Mouse (Mus musculus): ENCODE results near the gene Lancl1. TPM values are rescaled to one million over a fixed set of nuclear protein-coding genes. Genes with fewer than 3 reads are reported as not detected.

Lancl1 gene
- polyA plus RNA-seq, 1 experiment, result 52.2 TPM

DNA sequence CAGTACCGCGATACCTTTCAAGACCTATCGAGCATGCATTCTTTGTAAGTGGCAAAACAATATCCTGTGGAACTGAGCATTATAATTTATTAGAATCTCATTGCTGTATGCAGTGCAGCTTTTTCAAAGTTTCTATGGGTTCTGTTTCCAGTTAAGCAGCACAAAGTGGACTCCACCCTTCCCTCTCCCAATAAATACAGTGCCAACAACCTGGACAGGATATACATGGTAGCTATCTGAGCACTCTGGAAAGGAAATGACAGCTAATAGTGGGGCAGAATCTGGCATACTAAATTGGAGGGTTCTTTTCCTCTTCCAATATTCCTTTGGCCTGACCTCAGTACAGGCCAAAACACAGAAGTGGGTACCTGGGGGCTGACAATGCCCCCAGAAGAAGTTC, 28.2 kb downstream of the Lancl1 start:
- no peak for TF ChIP-seq POLR2A (IDR thresholded peaks at IDR 0.05; ENCODE audit: insufficient read depth, low read length)
- TF ChIP-seq EP300 (IDR thresholded peaks at IDR 0.05; ENCODE audit: insufficient read depth, low read depth, low read length), result no peak
- Histone ChIP-seq H3K4me1 (ENCODE audit: control insufficient read depth, insufficient read depth, low read length) (no peaks in the 10 kb centered on the region), H3K4me3 (ENCODE audit: low read depth, low read length) (no peak overlapping the region), H3K36me3 (ENCODE audit: control insufficient read depth, insufficient read depth, low read length, poor library complexity, severe bottlenecking) (no peaks in the 10 kb centered on the region), H3K9ac (ENCODE audit: low read depth, poor library complexity, severe bottlenecking) (no peak overlapping the region), H3K27me3 (ENCODE audit: control insufficient read depth, insufficient read depth, low read length, poor library complexity, severe bottlenecking) (no peaks in the 10 kb centered on the region), H3K27ac (ENCODE audit: insufficient read depth, low read length) (no peak overlapping the region), H3K9me3 (replicated peaks; ENCODE audit: control insufficient read depth, insufficient read depth, low read length, poor library complexity, severe bottlenecking) (no peaks in the 10 kb centered on the region)

GRCm38 (mm10) chr1:67003699-67004098, 35.0 kb downstream of the Lancl1 start:
- Histone ChIP-seq H3K4me1 (ENCODE audit: control insufficient read depth, insufficient read depth, low read length) (no peaks in the 10 kb centered on the region), H3K4me3 (ENCODE audit: low read depth, low read length) (no peak overlapping the region), H3K9ac (ENCODE audit: low read depth, poor library complexity, severe bottlenecking) (no peak overlapping the region), H3K9me3 (replicated peaks; ENCODE audit: control insufficient read depth, insufficient read depth, low read length, poor library complexity, severe bottlenecking) (peaks cover 3% of the 10 kb centered on the region; the same call in 1 of the 2 replicates), H3K27ac (ENCODE audit: insufficient read depth, low read length) (no peak overlapping the region), H3K36me3 (ENCODE audit: control insufficient read depth, insufficient read depth, low read length, poor library complexity, severe bottlenecking) (0 out of 2 replicates have a peak, but pooled peaks cover 9% of the 10 kb centered on the region), H3K27me3 (ENCODE audit: control insufficient read depth, insufficient read depth, low read length, poor library complexity, severe bottlenecking) (no peaks in the 10 kb centered on the region)
- TF ChIP-seq CTCF (IDR thresholded peaks at IDR 0.05; ENCODE audit: low read depth, low read length), result no peak
- no peak for TF ChIP-seq POLR2A (IDR thresholded peaks at IDR 0.05; ENCODE audit: insufficient read depth, low read length)
- TF ChIP-seq EP300 (IDR thresholded peaks at IDR 0.05; ENCODE audit: insufficient read depth, low read depth, low read length), result no peak

GRCm38 (mm10) chr1:67002226-67002625, 36.4 kb downstream of the Lancl1 start:
- Histone ChIP-seq H3K4me3 (ENCODE audit: low read depth, low read length) (no peak overlapping the region), H3K4me1 (ENCODE audit: control insufficient read depth, insufficient read depth, low read length) (no peaks in the 10 kb centered on the region), H3K27me3 (ENCODE audit: control insufficient read depth, insufficient read depth, low read length, poor library complexity, severe bottlenecking) (no peaks in the 10 kb centered on the region), H3K27ac (ENCODE audit: insufficient read depth, low read length) (no peak overlapping the region), H3K9me3 (replicated peaks; ENCODE audit: control insufficient read depth, insufficient read depth, low read length, poor library complexity, severe bottlenecking) (peaks cover 11% of the 10 kb centered on the region), H3K9ac (ENCODE audit: low read depth, poor library complexity, severe bottlenecking) (no peak overlapping the region), H3K36me3 (ENCODE audit: control insufficient read depth, insufficient read depth, low read length, poor library complexity, severe bottlenecking) (0 out of 2 replicates have a peak, but pooled peaks cover 9% of the 10 kb centered on the region)
- TF ChIP-seq CTCF (IDR thresholded peaks at IDR 0.05; ENCODE audit: low read depth, low read length) (no peak), EP300 (IDR thresholded peaks at IDR 0.05; ENCODE audit: insufficient read depth, low read depth, low read length) (no peak), POLR2A (IDR thresholded peaks at IDR 0.05; ENCODE audit: insufficient read depth, low read length) (no peak)

- no peak overlapping the region for H3K9ac ChIP-seq (ENCODE audit: low read depth, poor library complexity, severe bottlenecking)
- H3K4me3 ChIP-seq (ENCODE audit: low read depth, low read length), result no peak overlapping the region
- peaks cover 11% of the 10 kb centered on the region for H3K9me3 ChIP-seq (replicated peaks; ENCODE audit: control insufficient read depth, insufficient read depth, low read length, poor library complexity, severe bottlenecking)
- H3K36me3 ChIP-seq (ENCODE audit: control insufficient read depth, insufficient read depth, low read length, poor library complexity, severe bottlenecking), result 0 out of 2 replicates have a peak, but pooled peaks cover 9% of the 10 kb centered on the region
- H3K4me1 ChIP-seq (ENCODE audit: control insufficient read depth, insufficient read depth, low read length), result no peaks in the 10 kb centered on the region
- no peaks in the 10 kb centered on the region for H3K27me3 ChIP-seq (ENCODE audit: control insufficient read depth, insufficient read depth, low read length, poor library complexity, severe bottlenecking)
- no peak overlapping the region for H3K27ac ChIP-seq (ENCODE audit: insufficient read depth, low read length)
- no peak for TF ChIP-seq CTCF (IDR thresholded peaks at IDR 0.05; ENCODE audit: low read depth, low read length)
- no peak for TF ChIP-seq EP300 (IDR thresholded peaks at IDR 0.05; ENCODE audit: insufficient read depth, low read depth, low read length)
- no peak for TF ChIP-seq POLR2A (IDR thresholded peaks at IDR 0.05; ENCODE audit: insufficient read depth, low read length)
Observed at GRCm38 (mm10) chr1:67001367-67001766, 37.3 kb downstream of the Lancl1 start.

DNA sequence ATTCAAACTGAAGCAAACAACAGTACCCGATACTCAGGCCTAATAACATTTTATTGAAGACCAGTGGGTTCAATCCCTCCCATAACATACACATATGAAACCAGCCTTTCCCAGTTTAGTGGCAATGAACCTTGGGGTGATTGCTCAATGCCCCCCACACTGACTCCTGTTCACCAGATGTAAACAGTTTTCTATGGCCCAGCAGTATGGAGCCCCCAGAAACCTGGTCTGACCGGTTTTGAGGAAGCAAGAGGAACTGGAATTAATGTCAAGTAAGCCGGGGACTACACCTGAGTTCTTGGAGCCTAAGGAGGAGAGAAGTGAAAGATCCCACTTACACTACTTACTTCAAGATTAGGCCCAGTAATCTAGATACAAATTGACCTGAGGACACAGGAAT, 38.2 kb downstream of the Lancl1 start:
- H3K9ac ChIP-seq (ENCODE audit: low read depth, poor library complexity, severe bottlenecking), result no peak overlapping the region
- TF ChIP-seq POLR2A (IDR thresholded peaks at IDR 0.05; ENCODE audit: insufficient read depth, low read length) (no peak), CTCF (IDR thresholded peaks at IDR 0.05; ENCODE audit: low read depth, low read length) (no peak), EP300 (IDR thresholded peaks at IDR 0.05; ENCODE audit: insufficient read depth, low read depth, low read length) (no peak)
- no peak overlapping the region for H3K27ac ChIP-seq (ENCODE audit: insufficient read depth, low read length)
- H3K36me3 ChIP-seq (ENCODE audit: control insufficient read depth, insufficient read depth, low read length, poor library complexity, severe bottlenecking), result 0 out of 2 replicates have a peak, but pooled peaks cover 9% of the 10 kb centered on the region
- H3K27me3 ChIP-seq (ENCODE audit: control insufficient read depth, insufficient read depth, low read length, poor library complexity, severe bottlenecking), result no peaks in the 10 kb centered on the region
- no peak overlapping the region for H3K4me3 ChIP-seq (ENCODE audit: low read depth, low read length)
- no peaks in the 10 kb centered on the region for H3K4me1 ChIP-seq (ENCODE audit: control insufficient read depth, insufficient read depth, low read length)
- peaks cover 11% of the 10 kb centered on the region for H3K9me3 ChIP-seq (replicated peaks; ENCODE audit: control insufficient read depth, insufficient read depth, low read length, poor library complexity, severe bottlenecking)

GRCm38 (mm10) chr1:66998601-66999000, 40.1 kb downstream of the Lancl1 start:
- Histone ChIP-seq H3K27ac (ENCODE audit: insufficient read depth, low read length) (no peak overlapping the region), H3K27me3 (ENCODE audit: control insufficient read depth, insufficient read depth, low read length, poor library complexity, severe bottlenecking) (no peaks in the 10 kb centered on the region), H3K4me1 (ENCODE audit: control insufficient read depth, insufficient read depth, low read length) (no peaks in the 10 kb centered on the region), H3K9ac (ENCODE audit: low read depth, poor library complexity, severe bottlenecking) (no peak overlapping the region), H3K4me3 (ENCODE audit: low read depth, low read length) (no peak overlapping the region), H3K36me3 (ENCODE audit: control insufficient read depth, insufficient read depth, low read length, poor library complexity, severe bottlenecking) (no peaks in the 10 kb centered on the region), H3K9me3 (replicated peaks; ENCODE audit: control insufficient read depth, insufficient read depth, low read length, poor library complexity, severe bottlenecking) (peaks cover 11% of the 10 kb centered on the region)
- TF ChIP-seq EP300 (IDR thresholded peaks at IDR 0.05; ENCODE audit: insufficient read depth, low read depth, low read length), result no peak
- no peak for TF ChIP-seq POLR2A (IDR thresholded peaks at IDR 0.05; ENCODE audit: insufficient read depth, low read length)
- no peak for TF ChIP-seq CTCF (IDR thresholded peaks at IDR 0.05; ENCODE audit: low read depth, low read length)
